Mouse (Mus musculus) cortical plate, adult 2 months (tissue): Measurements from ENCODE around the gene Tmem107.

Experiments
- CTCF ChIP-seq: fragments of 200-500 bp; IDR thresholded peaks from 2 replicates; pipeline ENCODE4 v1.5.1; 2011; ENCODE audit warnings: mild to moderate bottlenecking, control low read depth, low read length; ENCODE audit not compliant: insufficient read depth; ENCODE audit errors: extremely low read depth
- POLR2A ChIP-seq: fragments of 200-500 bp; IDR thresholded peaks from 2 replicates; pipeline ENCODE4 v1.6.1; 2011; ENCODE audit warnings: mild to moderate bottlenecking, low read length, control low read depth; ENCODE audit not compliant: insufficient read depth; ENCODE audit errors: extremely low read depth

- TF ChIP-seq POLR2A, result no peak
- no peak for TF ChIP-seq CTCF
These were observed 28.7 kb downstream of the Tmem107 start for GRCm38 (mm10) chr11:69099177-69099914.
